In genomic region chr4:124395966-124396395, GRCm38 (mm10) we compare ENCODE assay signal across 16 mouse cellular contexts.
"Had no signal": no experiment of that assay in that cellular context is flagged by ENCODE, and none has a peak within 500 bp of the region (broad histone marks: within the 10 kb centered on the region; RNA-seq: fewer than 3 reads in every experiment).

No protein-coding gene starts in this region.

- H3K4me1 ChIP-seq: liver, embryonic 13.5 days; megakaryocyte, embryonic 14.5 days had no signal

- H3K9ac ChIP-seq: limb, embryonic 12.5 days; liver, embryonic 13.5 days; liver, postnatal 0 days; lung, embryonic 15.5 days; midbrain, embryonic 15.5 days; neural tube, embryonic 12.5 days had no signal

- H3K27ac ChIP-seq: limb, embryonic 12.5 days; liver, embryonic 13.5 days; lung, embryonic 15.5 days; macrophage; midbrain, embryonic 15.5 days; neural tube, embryonic 12.5 days; stomach, postnatal 0 days had no signal

- H3K27me3 ChIP-seq: liver, embryonic 13.5 days; midbrain, embryonic 15.5 days had no signal

- H3K36me3 ChIP-seq: limb, embryonic 12.5 days; liver, embryonic 13.5 days; lung, embryonic 15.5 days; midbrain, embryonic 15.5 days; neural tube, embryonic 12.5 days had no signal

- DNase-seq: kidney, postnatal 25 days; layer of hippocampus, adult 9-11 months; layer of hippocampus, postnatal 36 days; liver; liver, embryonic 13.5 days; liver, postnatal 0 days; lung, postnatal 14 days; thymus, postnatal 4 days had no signal

- H3K9me3 ChIP-seq: limb, embryonic 12.5 days; liver, embryonic 13.5 days; lung, embryonic 15.5 days; megakaryocyte, embryonic 14.5 days; midbrain, embryonic 15.5 days; neural tube, embryonic 12.5 days had no signal

- H3K4me2 ChIP-seq: limb, embryonic 12.5 days; liver, embryonic 13.5 days; lung, embryonic 15.5 days; midbrain, embryonic 11.5 days; midbrain, embryonic 15.5 days; neural tube, embryonic 12.5 days had no signal

- H3K4me3 ChIP-seq: limb, embryonic 12.5 days; liver, embryonic 13.5 days; lung, embryonic 15.5 days; megakaryocyte, embryonic 14.5 days; midbrain, embryonic 15.5 days; neural tube, embryonic 12.5 days had no signal

- ATAC-seq: liver, postnatal 0 days; midbrain, embryonic 15.5 days had no signal
